Mouse (Mus musculus): ENCODE results near the gene Tmem35b. TPM values are rescaled to one million over a fixed set of nuclear protein-coding genes. Genes with fewer than 3 reads are reported as not detected.

The Tmem35b gene
- polyA plus RNA-seq, 1 experiment = 14.8 TPM

GRCm38 (mm10) chr4:127167096-127167495 lies 43.6 kb downstream of the Tmem35b start:
- 69% methylated on average over 5 of the region's 5 CpGs for WGBS
- DNase-seq (ENCODE audit: low read depth, low spot score) = no peak

GRCm38 (mm10) chr4:127167731-127168130 lies 44.2 kb downstream of the Tmem35b start:
- no peak for DNase-seq (ENCODE audit: low read depth, low spot score)
- WGBS = 18% methylated on average over 8 of the region's 8 CpGs

GRCm38 (mm10) chr4:127168211-127168913 lies 44.9 kb downstream of the Tmem35b start:
- DNase-seq (ENCODE audit: low read depth, low spot score) = peak; percentile 1
- WGBS = under 1% methylated on average over 39 of the region's 39 CpGs

- 2% methylated on average over 29 of the region's 67 CpGs for WGBS
Measured at GRCm38 (mm10) chr4:127168914-127169345, 45.4 kb downstream of the Tmem35b start, which contains the start of gene Dlgap3. TSS of gene Dlgap3 (plus strand) at chr4:127169204.

GRCm38 (mm10) chr4:127169346-127170221 lies 46.1 kb downstream of the Tmem35b start:
- no peak for DNase-seq (ENCODE audit: low read depth, low spot score)
- WGBS = 6% methylated on average over 37 of the region's 51 CpGs

More at GRCm38 (mm10) chr4:127168914-127169345, 45.4 kb downstream of the Tmem35b start, which contains the start of gene Dlgap3:
- DNase-seq (ENCODE audit: low read depth, low spot score) = no peak

- 44% methylated on average over 5 of the region's 5 CpGs for WGBS
Measured at GRCm38 (mm10) chr4:127170866-127171265, 47.4 kb downstream of the Tmem35b start.

GRCm38 (mm10) chr4:127171341-127171905 lies 47.9 kb downstream of the Tmem35b start:
- no peak for DNase-seq (ENCODE audit: low read depth, low spot score)

More at GRCm38 (mm10) chr4:127170866-127171265, 47.4 kb downstream of the Tmem35b start:
- no peak for DNase-seq (ENCODE audit: low read depth, low spot score)

GRCm38 (mm10) chr4:127172119-127172518 lies 48.6 kb downstream of the Tmem35b start:
- no peak for DNase-seq (ENCODE audit: low read depth, low spot score)
- 34% methylated on average over 7 of the region's 7 CpGs for WGBS

More at GRCm38 (mm10) chr4:127171341-127171905, 47.9 kb downstream of the Tmem35b start:
- 61% methylated on average over 4 of the region's 4 CpGs for WGBS

GRCm38 (mm10) chr4:127172614-127173013 lies 49.1 kb downstream of the Tmem35b start:
- WGBS = 44% methylated on average over 4 of the region's 4 CpGs
- DNase-seq (ENCODE audit: low read depth, low spot score) = no peak

- peak; percentile 6 for DNase-seq (ENCODE audit: low read depth, low spot score)
- 4% methylated on average over 8 of the region's 8 CpGs for WGBS
Measured at GRCm38 (mm10) chr4:127173461-127173860, 50.0 kb downstream of the Tmem35b start.

GRCm38 (mm10) chr4:127174075-127174899 lies 50.8 kb downstream of the Tmem35b start:
- DNase-seq (ENCODE audit: low read depth, low spot score) = no peak
- 56% methylated on average over 8 of the region's 8 CpGs for WGBS

GRCm38 (mm10) chr4:127174900-127175278 lies 51.4 kb downstream of the Tmem35b start:
- DNase-seq (ENCODE audit: low read depth, low spot score) = no peak
- WGBS = 47% methylated on average over 4 of the region's 4 CpGs

- DNase-seq (ENCODE audit: low read depth, low spot score) = no peak
- 55% methylated on average over 11 of the region's 11 CpGs for WGBS
Measured at GRCm38 (mm10) chr4:127177961-127178360, 54.5 kb downstream of the Tmem35b start.

- DNase-seq (ENCODE audit: low read depth, low spot score) = no peak
- WGBS = 44% methylated on average over 9 of the region's 9 CpGs
Measured at GRCm38 (mm10) chr4:127178671-127179070, 55.2 kb downstream of the Tmem35b start.

Other genes starting within 250 kb of the Tmem35b start
- gene Zmym4, start 155.6 kb upstream of the Tmem35b start, polyA plus RNA-seq (2012; rRNA removed) = 1.8 and 2.9 TPM in 2 replicates
- 13.4 and 23.3 TPM in 2 replicates for gene Sfpq, start 102.4 kb upstream of the Tmem35b start, polyA plus RNA-seq (2012; rRNA removed)
- 1.1 and 1.4 TPM in 2 replicates for gene Zmym1, start 62.5 kb upstream of the Tmem35b start, polyA plus RNA-seq (2012; rRNA removed)
- 2.1 and 3.1 TPM in 2 replicates for gene Zmym6, start 46.3 kb upstream of the Tmem35b start, polyA plus RNA-seq (2012; rRNA removed)
- gene Dlgap3, start 45.5 kb downstream of the Tmem35b start, polyA plus RNA-seq (2012; rRNA removed) = 0.22 and 0.32 TPM in 2 replicates
- gene Smim12, start 120.1 kb downstream of the Tmem35b start, polyA plus RNA-seq (2012; rRNA removed) = 19.0 and 19.7 TPM in 2 replicates
- gene Gja4, start 190.3 kb downstream of the Tmem35b start, polyA plus RNA-seq (2012; rRNA removed) = 7.7 and 9.1 TPM in 2 replicates
- 32.8 and 37.9 TPM in 2 replicates for gene Gjb3, start 207.2 kb downstream of the Tmem35b start, polyA plus RNA-seq (2012; rRNA removed)
- 0.58 and 1.0 TPM in 2 replicates for gene Gjb4, start 230.4 kb downstream of the Tmem35b start, polyA plus RNA-seq (2012; rRNA removed)
- 0.36 and 0.98 TPM in 2 replicates for gene Gjb5, start 234.5 kb downstream of the Tmem35b start, polyA plus RNA-seq (2012; rRNA removed)

Measured in large intestine, adult 2 months (tissue).